Mouse (Mus musculus): ENCODE data around the gene Arhgef16. TPM values are rescaled to one million over a fixed set of nuclear protein-coding genes. Genes with fewer than 3 reads are reported as not detected.

Gene Arhgef16
- polyA plus RNA-seq, 1 experiment from 2014 or later: 4.8 TPM

GRCm38 (mm10) chr4:154273000-154273399 is 28.5 kb downstream of the Arhgef16 start:
- no peaks in the 10 kb centered on the region for H3K27me3 ChIP-seq (ENCODE audit: control insufficient read depth, insufficient read depth, low read length)
- peak; percentile 90 for DNase-seq (ENCODE audit: low spot score)
- no peak overlapping the region for H3K9ac ChIP-seq (replicated peaks; ENCODE audit: low read length)
- no peak overlapping the region for H3K27ac ChIP-seq (replicated peaks; ENCODE audit: low read depth, low read length)
- no peak overlapping the region for H3K4me2 ChIP-seq (ENCODE audit: low read depth, low read length)
- no peak overlapping the region for H3K4me3 ChIP-seq (ENCODE audit: low read depth, low read length)
- H3K36me3 ChIP-seq (replicated peaks; ENCODE audit: control insufficient read depth, insufficient read depth, low read depth, low read length): peaks cover 2% of the 10 kb centered on the region; the same call in 1 of the 2 replicates
- no peaks in the 10 kb centered on the region for H3K9me3 ChIP-seq (replicated peaks; ENCODE audit: control insufficient read depth, low read length)
- WGBS: 66% methylated on average over 3 of the region's 3 CpGs
- H3K4me1 ChIP-seq (ENCODE audit: control insufficient read depth, insufficient read depth, low read length): no peaks in the 10 kb centered on the region
- no peak for ATAC-seq (replicated peaks; ENCODE audit: insufficient number of reproducible peaks, low FRiP score, low TSS enrichment, low read depth)

GRCm38 (mm10) chr4:154269520-154269919 is 32.0 kb downstream of the Arhgef16 start:
- Histone ChIP-seq H3K36me3 (replicated peaks; ENCODE audit: control insufficient read depth, insufficient read depth, low read depth, low read length) (no peaks in the 10 kb centered on the region; the same call in none of the 2 replicates), H3K9me3 (replicated peaks; ENCODE audit: control insufficient read depth, low read length) (no peaks in the 10 kb centered on the region), H3K4me3 (ENCODE audit: low read depth, low read length) (no peak overlapping the region), H3K27me3 (ENCODE audit: control insufficient read depth, insufficient read depth, low read length) (no peaks in the 10 kb centered on the region), H3K4me2 (ENCODE audit: low read depth, low read length) (no peak overlapping the region), H3K27ac (replicated peaks; ENCODE audit: low read depth, low read length) (no peak overlapping the region; the same call in 1 of the 2 replicates), H3K4me1 (ENCODE audit: control insufficient read depth, insufficient read depth, low read length) (no peaks in the 10 kb centered on the region), H3K9ac (replicated peaks; ENCODE audit: low read length) (no peak overlapping the region)
- 43% methylated on average over 10 of the region's 10 CpGs for WGBS
- DNase-seq (ENCODE audit: low spot score) (no peak), ATAC-seq (replicated peaks; ENCODE audit: insufficient number of reproducible peaks, low FRiP score, low TSS enrichment, low read depth) (no peak)

GRCm38 (mm10) chr4:154267511-154267910 is 34.0 kb downstream of the Arhgef16 start:
- Histone ChIP-seq H3K4me2 (ENCODE audit: low read depth, low read length) (no peak overlapping the region), H3K9ac (replicated peaks; ENCODE audit: low read length) (no peak overlapping the region), H3K27ac (replicated peaks; ENCODE audit: low read depth, low read length) (no peak overlapping the region), H3K4me3 (ENCODE audit: low read depth, low read length) (no peak overlapping the region), H3K4me1 (ENCODE audit: control insufficient read depth, insufficient read depth, low read length) (no peaks in the 10 kb centered on the region), H3K36me3 (replicated peaks; ENCODE audit: control insufficient read depth, insufficient read depth, low read depth, low read length) (no peaks in the 10 kb centered on the region; the same call in none of the 2 replicates), H3K27me3 (ENCODE audit: control insufficient read depth, insufficient read depth, low read length) (no peaks in the 10 kb centered on the region), H3K9me3 (replicated peaks; ENCODE audit: control insufficient read depth, low read length) (no peaks in the 10 kb centered on the region)
- WGBS: 85% methylated on average over 6 of the region's 6 CpGs
- DNase-seq (ENCODE audit: low spot score): no peak
- no peak for ATAC-seq (replicated peaks; ENCODE audit: insufficient number of reproducible peaks, low FRiP score, low TSS enrichment, low read depth)

- Histone ChIP-seq H3K36me3 (replicated peaks; ENCODE audit: control insufficient read depth, insufficient read depth, low read depth, low read length) (no peaks in the 10 kb centered on the region; the same call in none of the 2 replicates), H3K4me1 (ENCODE audit: control insufficient read depth, insufficient read depth, low read length) (no peaks in the 10 kb centered on the region), H3K27ac (replicated peaks; ENCODE audit: low read depth, low read length) (no peak overlapping the region), H3K9me3 (replicated peaks; ENCODE audit: control insufficient read depth, low read length) (no peaks in the 10 kb centered on the region), H3K9ac (replicated peaks; ENCODE audit: low read length) (no peak overlapping the region), H3K4me3 (ENCODE audit: low read depth, low read length) (no peak overlapping the region), H3K27me3 (ENCODE audit: control insufficient read depth, insufficient read depth, low read length) (no peaks in the 10 kb centered on the region), H3K4me2 (ENCODE audit: low read depth, low read length) (no peak overlapping the region)
- DNase-seq (ENCODE audit: low spot score): peak; percentile 20
- ATAC-seq (replicated peaks; ENCODE audit: insufficient number of reproducible peaks, low FRiP score, low TSS enrichment, low read depth): no peak
- WGBS: 42% methylated on average over 4 of the region's 4 CpGs
These were observed 39.4 kb downstream of the Arhgef16 start for GRCm38 (mm10) chr4:154262071-154262470.

GRCm38 (mm10) chr4:154260755-154261154 is 40.7 kb downstream of the Arhgef16 start:
- no peaks in the 10 kb centered on the region for H3K27me3 ChIP-seq (ENCODE audit: control insufficient read depth, insufficient read depth, low read length)
- no peak overlapping the region for H3K9ac ChIP-seq (replicated peaks; ENCODE audit: low read length)
- H3K4me2 ChIP-seq (ENCODE audit: low read depth, low read length): no peak overlapping the region
- H3K9me3 ChIP-seq (replicated peaks; ENCODE audit: control insufficient read depth, low read length): no peaks in the 10 kb centered on the region
- ATAC-seq (replicated peaks; ENCODE audit: insufficient number of reproducible peaks, low FRiP score, low TSS enrichment, low read depth) (no peak), DNase-seq (ENCODE audit: low spot score) (peak; percentile 56)
- no peaks in the 10 kb centered on the region; the same call in 1 of the 2 replicates for H3K36me3 ChIP-seq (replicated peaks; ENCODE audit: control insufficient read depth, insufficient read depth, low read depth, low read length)
- 71% methylated on average over 5 of the region's 5 CpGs for whole genome bisulfite sequencing
- no peaks in the 10 kb centered on the region for H3K4me1 ChIP-seq (ENCODE audit: control insufficient read depth, insufficient read depth, low read length)
- no peak overlapping the region for H3K4me3 ChIP-seq (ENCODE audit: low read depth, low read length)
- H3K27ac ChIP-seq (replicated peaks; ENCODE audit: low read depth, low read length): peak overlapping the region; percentile 13; the same call in 1 of the 2 replicates

GRCm38 (mm10) chr4:154252537-154253255 is 48.8 kb downstream of the Arhgef16 start:
- no peak overlapping the region for H3K9ac ChIP-seq (replicated peaks; ENCODE audit: low read length)
- DNase-seq (ENCODE audit: low spot score) (no peak), ATAC-seq (replicated peaks; ENCODE audit: insufficient number of reproducible peaks, low FRiP score, low TSS enrichment, low read depth) (no peak)
- H3K27ac ChIP-seq (replicated peaks; ENCODE audit: low read depth, low read length): no peak overlapping the region
- H3K4me1 ChIP-seq (ENCODE audit: control insufficient read depth, insufficient read depth, low read length): peaks cover 5% of the 10 kb centered on the region
- no peak overlapping the region for H3K4me3 ChIP-seq (ENCODE audit: low read depth, low read length)
- no peak overlapping the region for H3K4me2 ChIP-seq (ENCODE audit: low read depth, low read length)
- 95% methylated on average over 20 of the region's 20 CpGs for WGBS
- H3K27me3 ChIP-seq (ENCODE audit: control insufficient read depth, insufficient read depth, low read length): no peaks in the 10 kb centered on the region
- H3K36me3 ChIP-seq (replicated peaks; ENCODE audit: control insufficient read depth, insufficient read depth, low read depth, low read length): no peaks in the 10 kb centered on the region
- no peaks in the 10 kb centered on the region for H3K9me3 ChIP-seq (replicated peaks; ENCODE audit: control insufficient read depth, low read length)

- Histone ChIP-seq H3K9me3 (replicated peaks; ENCODE audit: control insufficient read depth, low read length) (no peaks in the 10 kb centered on the region), H3K27me3 (ENCODE audit: control insufficient read depth, insufficient read depth, low read length) (no peaks in the 10 kb centered on the region), H3K4me2 (ENCODE audit: low read depth, low read length) (no peak overlapping the region), H3K4me1 (ENCODE audit: control insufficient read depth, insufficient read depth, low read length) (peaks cover 7% of the 10 kb centered on the region), H3K27ac (replicated peaks; ENCODE audit: low read depth, low read length) (no peak overlapping the region), H3K4me3 (ENCODE audit: low read depth, low read length) (no peak overlapping the region), H3K9ac (replicated peaks; ENCODE audit: low read length) (no peak overlapping the region; the same call in 1 of the 2 replicates), H3K36me3 (replicated peaks; ENCODE audit: control insufficient read depth, insufficient read depth, low read depth, low read length) (no peaks in the 10 kb centered on the region)
- no peak for DNase-seq (ENCODE audit: low spot score)
- 64% methylated on average over 8 of the region's 8 CpGs for WGBS
- no peak for ATAC-seq (replicated peaks; ENCODE audit: insufficient number of reproducible peaks, low FRiP score, low TSS enrichment, low read depth)
These were observed 52.2 kb downstream of the Arhgef16 start for GRCm38 (mm10) chr4:154249316-154249715.

GRCm38 (mm10) chr4:154248092-154248805 is 53.2 kb downstream of the Arhgef16 start:
- H3K4me3 ChIP-seq (ENCODE audit: low read depth, low read length): no peak overlapping the region
- DNase-seq (ENCODE audit: low spot score) (peak; percentile 30), ATAC-seq (replicated peaks; ENCODE audit: insufficient number of reproducible peaks, low FRiP score, low TSS enrichment, low read depth) (no peak; the same call in 1 of the 2 replicates)
- H3K9ac ChIP-seq (replicated peaks; ENCODE audit: low read length): no peak overlapping the region; the same call in 1 of the 2 replicates
- H3K9me3 ChIP-seq (replicated peaks; ENCODE audit: control insufficient read depth, low read length): no peaks in the 10 kb centered on the region
- no peaks in the 10 kb centered on the region for H3K27me3 ChIP-seq (ENCODE audit: control insufficient read depth, insufficient read depth, low read length)
- H3K27ac ChIP-seq (replicated peaks; ENCODE audit: low read depth, low read length): 0 out of 2 replicates have a peak overlapping the region, but pooled peaks have one; percentile 39
- WGBS: 59% methylated on average over 21 of the region's 21 CpGs
- H3K4me1 ChIP-seq (ENCODE audit: control insufficient read depth, insufficient read depth, low read length): peaks cover 7% of the 10 kb centered on the region
- no peaks in the 10 kb centered on the region for H3K36me3 ChIP-seq (replicated peaks; ENCODE audit: control insufficient read depth, insufficient read depth, low read depth, low read length)
- H3K4me2 ChIP-seq (ENCODE audit: low read depth, low read length): no peak overlapping the region

Measured in embryonic facial prominence, embryonic 11.5 days (tissue).